Mouse (Mus musculus): ENCODE results near the gene Mtrr. TPM values are rescaled to one million over a fixed set of nuclear protein-coding genes. Genes with fewer than 3 reads are reported as not detected.

The Mtrr gene
- polyA plus RNA-seq, 1 experiment, result 12.4 TPM

DNA sequence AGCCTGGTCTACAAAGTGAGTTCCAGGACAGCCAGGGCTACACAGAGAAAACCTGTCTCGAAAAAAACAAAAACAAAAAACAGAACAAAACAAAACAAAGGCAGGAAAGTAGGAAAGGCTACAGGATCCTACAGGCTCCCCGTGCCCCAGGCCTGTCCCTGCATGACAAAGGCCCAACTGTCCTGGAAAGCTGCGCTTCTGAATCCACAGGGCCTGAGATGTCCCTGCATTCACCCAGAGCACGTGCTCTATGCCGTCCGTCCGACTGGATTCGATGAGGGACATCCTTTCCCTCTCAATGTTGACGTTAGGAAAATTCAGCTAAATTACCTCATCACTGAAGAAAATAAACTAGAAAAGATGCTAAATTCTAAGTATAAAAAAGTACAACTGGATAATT is 13.8 kb downstream of the Mtrr start:
- TF ChIP-seq POLR2A (IDR thresholded peaks at IDR 0.05; ENCODE audit: borderline replicate concordance, extremely low read depth, insufficient read depth, insufficient read length, poor library complexity, severe bottlenecking) (no peak), CTCF (IDR thresholded peaks at IDR 0.05; ENCODE audit: borderline replicate concordance, extremely low read depth, insufficient read depth, insufficient read length) (no peak)
- no peak for DNase-seq (ENCODE audit: low read depth)

GRCm38 (mm10) chr13:68553391-68553790 is 28.6 kb downstream of the Mtrr start:
- peak; percentile 54; the same call in 1 of the 2 replicates for TF ChIP-seq CTCF (IDR thresholded peaks at IDR 0.05; ENCODE audit: borderline replicate concordance, extremely low read depth, insufficient read depth, insufficient read length)
- peak; percentile 28 for DNase-seq (ENCODE audit: low read depth)

Other genes with a start within 250 kb of the Mtrr start
- gene Fastkd3, start 85 bp upstream of the Mtrr start, polyA plus RNA-seq (2012; rRNA removed), result 24.1 and 28.2 TPM in 2 replicates
- gene 1700001L19Rik, start 15.3 kb upstream of the Mtrr start, polyA plus RNA-seq (2012; rRNA removed), result 1.6 and 2.8 TPM in 2 replicates